Mouse (Mus musculus): ENCODE results near the gene Dnah17. TPM values are rescaled to one million over a fixed set of nuclear protein-coding genes. Genes with fewer than 3 reads are reported as not detected.

Dnah17 gene
- polyA plus RNA-seq, 1 experiment from 2014 or later, result 0.23 TPM

- Histone ChIP-seq H3K9me3 (no peaks in the 10 kb centered on the region), H3K4me2 (replicated peaks) (peak overlapping the region; percentile 5), H3K9ac (0 out of 2 replicates have a peak overlapping the region, but pooled peaks have one; percentile 38), H3K27me3 (no peaks in the 10 kb centered on the region; the same call in 1 of the 2 replicates), H3K4me3 (no peak overlapping the region), H3K27ac (peak overlapping the region; percentile 86), H3K4me1 (peaks cover 33% of the 10 kb centered on the region), H3K36me3 (no peaks in the 10 kb centered on the region)
- 0 out of 2 replicates have a peak, but pooled peaks have one; percentile 65 for ATAC-seq (ENCODE audit: insufficient number of reproducible peaks, insufficient read depth, low FRiP score, low TSS enrichment)
- 7% methylated on average over 8 of the region's 8 CpGs for WGBS
These were observed 154.3 kb downstream of the Dnah17 start for GRCm38 (mm10) chr11:117976081-117976582.

GRCm38 (mm10) chr11:117975211-117975967 is 155.0 kb downstream of the Dnah17 start:
- ATAC-seq (ENCODE audit: insufficient number of reproducible peaks, insufficient read depth, low FRiP score, low TSS enrichment), result no peak
- H3K27me3 ChIP-seq, result no peaks in the 10 kb centered on the region; the same call in 1 of the 2 replicates
- no peak overlapping the region for H3K4me3 ChIP-seq
- H3K9ac ChIP-seq, result 0 out of 2 replicates have a peak overlapping the region, but pooled peaks have one; percentile 38
- no peaks in the 10 kb centered on the region for H3K9me3 ChIP-seq
- H3K36me3 ChIP-seq, result no peaks in the 10 kb centered on the region
- peaks cover 33% of the 10 kb centered on the region for H3K4me1 ChIP-seq
- 5% methylated on average over 18 of the region's 18 CpGs for WGBS
- peak overlapping the region; percentile 5 for H3K4me2 ChIP-seq (replicated peaks)
- peak overlapping the region; percentile 86 for H3K27ac ChIP-seq

- H3K9me3 ChIP-seq, result no peaks in the 10 kb centered on the region
- 28% methylated on average over 14 of the region's 14 CpGs for WGBS
- peaks cover 36% of the 10 kb centered on the region for H3K4me1 ChIP-seq
- no peak overlapping the region for H3K4me3 ChIP-seq
- no peaks in the 10 kb centered on the region for H3K36me3 ChIP-seq
- H3K27me3 ChIP-seq, result no peaks in the 10 kb centered on the region; the same call in 1 of the 2 replicates
- no peak overlapping the region for H3K4me2 ChIP-seq (replicated peaks)
- no peak for ATAC-seq (ENCODE audit: insufficient number of reproducible peaks, insufficient read depth, low FRiP score, low TSS enrichment)
- no peak overlapping the region for H3K9ac ChIP-seq
- peak overlapping the region; percentile 86 for H3K27ac ChIP-seq
These were observed 155.9 kb downstream of the Dnah17 start for GRCm38 (mm10) chr11:117974327-117975125.

DNA sequence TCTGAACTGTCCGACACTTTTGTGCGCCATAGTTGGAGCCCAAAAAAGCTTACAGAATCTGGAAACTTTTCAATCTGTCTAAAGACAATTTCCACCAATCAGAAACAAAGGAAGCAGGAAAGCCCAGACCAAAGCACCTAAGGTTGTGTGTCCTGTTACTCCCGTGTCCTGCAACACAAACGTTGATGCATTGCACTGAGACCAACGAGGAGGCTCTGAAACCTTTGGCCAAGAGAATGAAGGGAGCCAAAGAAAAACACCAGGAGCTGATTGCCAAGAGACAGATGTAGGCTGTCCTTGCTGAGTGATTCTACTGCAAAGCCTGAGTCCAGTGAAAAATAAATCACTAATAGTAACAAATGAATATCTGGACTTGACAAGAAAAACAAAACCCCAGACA is 156.9 kb downstream of the Dnah17 start:
- H3K27ac ChIP-seq, result no peak overlapping the region
- 36% methylated on average over 5 of the region's 5 CpGs for WGBS

GRCm38 (mm10) chr11:117972656-117973558 is 157.5 kb downstream of the Dnah17 start:
- WGBS, result 52% methylated on average over 11 of the region's 11 CpGs
- H3K4me2 ChIP-seq (replicated peaks), result no peak overlapping the region
- no peak overlapping the region for H3K9ac ChIP-seq
- no peak overlapping the region for H3K27ac ChIP-seq
- H3K4me1 ChIP-seq, result peaks cover 39% of the 10 kb centered on the region
- H3K9me3 ChIP-seq, result no peaks in the 10 kb centered on the region
- H3K4me3 ChIP-seq, result no peak overlapping the region
- no peak for ATAC-seq (ENCODE audit: insufficient number of reproducible peaks, insufficient read depth, low FRiP score, low TSS enrichment)
- H3K27me3 ChIP-seq, result peaks cover 2% of the 10 kb centered on the region; the same call in 1 of the 2 replicates
- H3K36me3 ChIP-seq, result no peaks in the 10 kb centered on the region

More for the DNA sequence above, 156.9 kb downstream of the Dnah17 start:
- ATAC-seq (ENCODE audit: insufficient number of reproducible peaks, insufficient read depth, low FRiP score, low TSS enrichment), result no peak
- H3K4me2 ChIP-seq (replicated peaks), result no peak overlapping the region
- H3K4me1 ChIP-seq, result peaks cover 36% of the 10 kb centered on the region
- no peaks in the 10 kb centered on the region for H3K9me3 ChIP-seq
- no peak overlapping the region for H3K4me3 ChIP-seq
- H3K36me3 ChIP-seq, result no peaks in the 10 kb centered on the region
- no peak overlapping the region for H3K9ac ChIP-seq
- no peaks in the 10 kb centered on the region; the same call in 1 of the 2 replicates for H3K27me3 ChIP-seq

Small RNA genes lying within 50 kb of the gene (microRNA-seq; reads per million reads assigned to microRNA genes)
- gene Mir6933, result not detected

Other genes starting within 250 kb of the Dnah17 start
- 18.4 and 19.3 TPM in 2 replicates for gene Socs3, start 160.6 kb downstream of the Dnah17 start, polyA plus RNA-seq (2016; fragmentation: Nextera tagmentation; extraction: Ambion mirVana)
- 43.0 and 46.2 TPM in 2 replicates for gene Pgs1, start 144.3 kb downstream of the Dnah17 start, polyA plus RNA-seq (2016; fragmentation: Nextera tagmentation; extraction: Ambion mirVana)
- gene Cyth1, start 118.0 kb upstream of the Dnah17 start, polyA plus RNA-seq (2016; fragmentation: Nextera tagmentation; extraction: Ambion mirVana), result 20.4 and 21.5 TPM in 2 replicates
- 21.3 and 22.2 TPM in 2 replicates for gene Usp36, start 159.6 kb upstream of the Dnah17 start, polyA plus RNA-seq (2016; fragmentation: Nextera tagmentation; extraction: Ambion mirVana)
- gene Cep295nl, start 211.9 kb upstream of the Dnah17 start, polyA plus RNA-seq (2016; fragmentation: Nextera tagmentation; extraction: Ambion mirVana), result 0.60 and 0.70 TPM in 2 replicates
- gene Timp2, start 225.1 kb upstream of the Dnah17 start, polyA plus RNA-seq (2016; fragmentation: Nextera tagmentation; extraction: Ambion mirVana), result 104 and 115 TPM in 2 replicates